Mouse (Mus musculus): ENCODE measurements around the gene Lpar1.

DNA sequence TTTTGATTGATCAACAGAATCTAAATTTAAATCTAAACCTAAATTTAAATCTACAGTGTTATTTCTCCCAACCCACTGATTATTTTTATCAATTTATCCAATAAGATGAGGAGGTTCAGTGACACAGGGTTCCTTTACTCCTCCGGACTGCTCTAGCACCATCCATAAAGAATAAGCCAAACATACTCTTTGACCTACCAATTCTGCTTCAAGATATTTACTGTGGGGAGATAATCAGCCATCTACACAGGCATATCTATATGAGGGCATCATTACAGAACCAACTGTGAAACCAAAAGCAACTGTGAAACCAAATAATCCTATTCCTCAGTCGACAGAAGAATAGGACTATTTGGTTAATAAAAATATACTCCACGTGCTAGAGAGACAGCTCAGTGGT, 25.8 kb downstream of the Lpar1 start:
- TF ChIP-seq CTCF (IDR thresholded peaks at IDR 0.05; ENCODE audit: low read depth) (no peak), EP300 (IDR thresholded peaks at IDR 0.05; ENCODE audit: low read depth) (no peak)
